Mouse (Mus musculus): ENCODE data around the gene Ubxn7. TPM values are rescaled to one million over a fixed set of nuclear protein-coding genes. Genes with fewer than 3 reads are reported as not detected.

Gene Ubxn7
- polyA plus RNA-seq, 1 experiment from 2014 or later: 29.0 TPM

DNA sequence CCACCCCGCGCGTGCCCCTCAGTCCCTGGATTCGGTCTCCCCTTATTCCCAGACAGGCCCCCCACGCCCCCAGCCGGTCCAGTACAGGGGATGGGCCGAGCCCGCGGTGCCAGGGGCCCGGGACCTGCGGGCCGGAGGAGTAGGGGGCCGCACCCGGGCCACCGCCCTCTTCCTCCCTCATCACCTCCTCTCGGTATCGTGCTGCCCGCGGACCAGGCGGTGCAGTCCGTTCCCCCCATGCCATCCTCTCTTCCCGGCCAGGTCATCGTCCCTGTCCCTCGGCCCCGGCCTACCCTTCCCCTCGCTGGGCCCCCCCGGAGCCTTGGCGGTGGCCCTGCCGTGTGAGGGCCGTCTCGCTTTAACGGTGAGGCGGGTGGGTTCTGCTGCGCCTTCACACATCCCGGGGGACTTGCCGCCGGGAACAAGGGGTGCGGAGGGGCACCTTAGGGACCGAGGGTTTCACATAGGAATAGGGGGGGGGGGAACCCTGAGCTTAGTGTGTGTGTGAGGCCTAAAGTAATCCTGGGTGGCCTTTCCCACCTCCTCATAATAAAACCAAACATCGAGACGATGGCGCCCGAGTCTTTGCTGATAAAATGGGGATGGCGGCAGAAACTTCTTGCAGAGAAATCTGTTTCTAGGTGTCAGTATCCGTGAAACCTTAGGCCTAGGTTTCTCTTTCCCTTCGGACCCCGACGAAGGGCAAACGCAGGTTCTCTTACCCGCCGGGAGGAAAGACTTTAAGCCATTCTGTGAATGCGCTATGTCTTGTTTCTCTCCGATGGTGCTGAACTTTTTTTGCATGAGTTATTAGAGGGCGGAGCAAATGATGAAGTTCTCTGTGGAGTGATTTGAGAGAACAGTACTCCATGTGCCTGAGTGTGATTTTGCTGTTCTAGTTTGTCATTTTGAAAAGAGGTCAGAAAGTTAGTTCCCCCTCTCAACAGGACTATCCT, 777 bp downstream of the Ubxn7 start:
- peaks cover 22% of the 10 kb centered on the region for H3K4me1 ChIP-seq (replicated peaks)
- no peaks in the 10 kb centered on the region for H3K36me3 ChIP-seq
- WGBS: 1% methylated on average over 54 of the region's 54 CpGs
- H3K4me2 ChIP-seq: peak overlapping the region; percentile 68
- H3K27ac ChIP-seq: peak overlapping the region; percentile 97
- no peaks in the 10 kb centered on the region for H3K9me3 ChIP-seq
- peak overlapping the region; percentile 99 for H3K9ac ChIP-seq
- H3K27me3 ChIP-seq: no peaks in the 10 kb centered on the region
- peak overlapping the region; percentile 99 for H3K4me3 ChIP-seq
- peak; percentile 88 for ATAC-seq (ENCODE audit: low FRiP score)

DNA sequence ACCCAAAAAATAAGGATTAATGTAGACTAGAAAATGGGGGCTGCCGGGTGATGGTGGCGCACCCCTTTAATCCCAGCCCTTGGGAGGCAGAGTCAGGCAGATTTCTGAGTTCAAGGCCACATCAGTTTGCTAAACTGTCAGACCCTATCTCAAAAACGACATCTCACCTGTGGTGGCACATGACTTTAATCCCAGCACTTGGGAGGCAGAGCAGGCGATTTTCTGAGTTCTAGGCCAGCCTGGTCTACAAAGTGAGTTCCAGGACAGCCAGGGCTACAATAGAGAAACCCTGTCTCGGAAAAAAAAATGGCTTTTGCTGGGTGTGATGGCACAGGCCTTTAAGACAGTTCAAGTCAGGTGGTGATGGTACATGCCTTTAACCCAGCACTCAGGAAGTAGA, 3.1 kb downstream of the Ubxn7 start:
- Histone ChIP-seq H3K9ac (no peak overlapping the region), H3K4me3 (no peak overlapping the region), H3K4me2 (no peak overlapping the region), H3K4me1 (replicated peaks) (peaks cover 22% of the 10 kb centered on the region), H3K27me3 (no peaks in the 10 kb centered on the region), H3K36me3 (no peaks in the 10 kb centered on the region), H3K27ac (no peak overlapping the region), H3K9me3 (no peaks in the 10 kb centered on the region)
- no peak for ATAC-seq (ENCODE audit: low FRiP score)
- whole genome bisulfite sequencing: 95% methylated on average over 5 of the region's 5 CpGs

DNA sequence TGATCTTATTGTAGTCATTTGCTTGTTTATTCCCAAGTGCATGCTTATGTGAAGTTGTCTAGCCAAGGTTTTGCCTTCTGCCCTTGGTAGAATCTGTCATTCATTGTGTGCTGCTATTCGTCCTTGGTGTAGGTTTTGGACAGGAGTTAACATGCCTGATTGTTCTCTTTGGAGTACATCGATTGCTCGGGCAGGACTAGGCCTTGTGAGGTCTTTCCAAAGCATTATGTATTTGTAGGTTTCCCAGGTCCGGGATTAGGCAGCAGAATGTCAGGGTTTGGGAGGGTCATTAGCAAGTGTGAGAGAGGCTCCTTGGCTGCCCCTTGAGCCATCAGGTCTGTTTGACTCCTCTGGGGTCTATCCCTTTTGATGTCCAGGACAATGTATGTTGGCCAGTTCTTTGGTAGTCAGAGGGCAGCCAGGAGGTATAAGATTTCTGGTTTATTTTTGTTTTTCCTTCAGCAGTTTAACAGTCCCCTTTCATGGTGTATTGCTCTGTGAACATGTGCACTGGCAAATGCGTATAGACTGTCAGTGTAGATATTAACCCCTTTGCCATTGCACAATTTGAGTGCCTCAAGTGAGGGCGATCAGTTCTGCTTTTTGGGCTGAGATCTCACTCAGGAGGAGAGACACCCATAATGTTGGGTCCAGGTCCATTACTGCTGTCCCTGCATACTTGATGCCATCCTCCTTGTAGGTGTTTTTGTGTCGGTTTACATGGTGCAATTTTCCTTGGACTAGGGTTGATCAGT, 4.1 kb downstream of the Ubxn7 start:
- H3K27me3 ChIP-seq: no peaks in the 10 kb centered on the region
- H3K4me3 ChIP-seq: no peak overlapping the region
- no peaks in the 10 kb centered on the region for H3K36me3 ChIP-seq
- H3K4me1 ChIP-seq (replicated peaks): peaks cover 17% of the 10 kb centered on the region
- no peak overlapping the region for H3K9ac ChIP-seq
- 80% methylated on average over 7 of the region's 7 CpGs for WGBS
- ATAC-seq (ENCODE audit: low FRiP score): no peak
- H3K9me3 ChIP-seq: no peaks in the 10 kb centered on the region
- no peak overlapping the region for H3K4me2 ChIP-seq
- H3K27ac ChIP-seq: no peak overlapping the region

DNA sequence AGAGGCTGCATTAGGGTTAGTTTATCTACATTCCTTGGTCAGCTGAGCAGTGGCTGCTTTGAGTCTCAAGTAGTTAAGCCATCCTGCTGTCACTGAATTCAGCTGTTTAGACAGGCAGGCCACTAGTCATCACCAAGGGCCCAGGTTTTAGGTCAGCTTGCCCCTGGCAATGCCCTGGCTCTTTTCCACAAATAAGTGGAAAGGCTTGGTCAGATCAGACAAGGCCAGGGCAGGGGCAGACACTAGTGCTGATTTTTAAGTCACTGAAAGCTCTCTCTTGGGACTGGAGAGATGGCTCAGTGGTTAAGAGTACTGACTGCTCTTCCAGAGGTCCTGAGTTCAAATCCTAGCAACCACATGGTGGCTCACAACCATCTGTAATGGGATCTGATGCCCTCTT, 4.9 kb downstream of the Ubxn7 start:
- Histone ChIP-seq H3K9ac (no peak overlapping the region), H3K4me1 (replicated peaks) (peaks cover 14% of the 10 kb centered on the region), H3K4me3 (no peak overlapping the region), H3K27ac (no peak overlapping the region), H3K27me3 (no peaks in the 10 kb centered on the region), H3K36me3 (no peaks in the 10 kb centered on the region), H3K9me3 (no peaks in the 10 kb centered on the region), H3K4me2 (no peak overlapping the region)
- no peak for ATAC-seq (ENCODE audit: low FRiP score)

DNA sequence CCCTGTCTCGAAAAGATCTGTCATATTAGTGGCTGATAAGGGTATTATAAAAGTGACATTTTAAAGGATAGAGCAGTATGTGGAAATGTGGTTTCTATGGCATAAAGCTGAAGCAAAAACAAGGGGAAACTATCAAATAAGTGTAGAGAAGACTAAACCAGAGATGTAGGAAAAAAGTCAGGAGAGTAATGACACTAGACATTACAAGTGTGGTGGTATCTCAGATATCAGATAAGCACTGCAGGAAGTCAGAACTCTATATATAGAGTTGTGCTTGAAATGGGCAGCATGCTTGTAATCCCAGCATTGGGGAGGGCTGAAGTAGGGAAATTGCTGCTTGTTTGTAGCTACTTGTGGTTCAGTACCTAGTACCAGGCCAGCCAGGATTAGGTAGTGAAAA, 8.4 kb downstream of the Ubxn7 start:
- no peaks in the 10 kb centered on the region for H3K9me3 ChIP-seq
- no peak overlapping the region for H3K9ac ChIP-seq
- ATAC-seq (ENCODE audit: low FRiP score): no peak
- no peaks in the 10 kb centered on the region for H3K27me3 ChIP-seq
- no peak overlapping the region for H3K4me2 ChIP-seq
- H3K4me1 ChIP-seq (replicated peaks): peaks cover 5% of the 10 kb centered on the region
- WGBS: 91% methylated on average over 1 of the region's 1 CpGs
- H3K36me3 ChIP-seq: no peaks in the 10 kb centered on the region
- H3K4me3 ChIP-seq: no peak overlapping the region
- H3K27ac ChIP-seq: no peak overlapping the region

DNA sequence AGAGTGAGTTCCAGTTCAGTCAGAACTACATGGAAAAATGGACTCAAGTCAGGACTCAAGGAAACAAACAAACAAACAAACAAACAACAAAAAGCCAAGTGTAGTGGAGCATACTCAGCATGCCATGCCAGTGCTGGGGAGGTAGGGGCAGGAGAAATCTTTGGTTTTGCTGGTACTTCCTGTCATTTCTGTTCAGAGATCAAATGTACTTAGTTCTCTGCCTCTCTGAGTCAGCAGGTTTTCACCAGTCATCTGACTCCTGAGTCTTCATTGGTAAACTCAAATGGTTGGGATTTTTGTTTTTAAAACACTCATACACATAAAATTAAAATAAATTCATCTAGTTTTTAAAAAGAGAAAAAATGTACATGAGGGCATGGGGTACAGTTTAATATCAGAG, 13.5 kb downstream of the Ubxn7 start:
- H3K9ac ChIP-seq: no peak overlapping the region
- no peaks in the 10 kb centered on the region for H3K4me1 ChIP-seq (replicated peaks)
- ATAC-seq (ENCODE audit: low FRiP score): no peak
- no peaks in the 10 kb centered on the region for H3K36me3 ChIP-seq
- H3K4me2 ChIP-seq: no peak overlapping the region
- no peaks in the 10 kb centered on the region for H3K9me3 ChIP-seq
- H3K27ac ChIP-seq: no peak overlapping the region
- no peak overlapping the region for H3K4me3 ChIP-seq
- no peaks in the 10 kb centered on the region for H3K27me3 ChIP-seq

DNA sequence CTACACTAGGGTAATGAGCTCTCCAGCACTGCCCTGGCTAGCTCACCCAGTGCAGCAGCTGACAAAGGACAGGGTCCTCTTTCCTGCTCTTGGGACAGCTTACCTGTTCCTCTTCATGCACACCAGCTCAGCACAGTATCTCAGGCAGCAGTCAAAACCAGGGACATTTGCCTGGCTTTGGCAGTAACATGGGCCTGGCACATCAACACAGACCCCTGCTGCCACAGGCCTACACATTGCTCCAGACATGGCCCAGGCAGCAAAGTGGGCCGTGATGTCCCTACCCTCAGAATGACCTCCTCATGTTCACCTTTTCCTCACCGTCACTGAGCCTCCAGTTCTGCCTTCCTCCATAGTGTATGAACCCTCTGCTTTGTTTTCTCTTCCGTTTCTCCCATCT, 18.7 kb downstream of the Ubxn7 start:
- H3K9me3 ChIP-seq: no peaks in the 10 kb centered on the region
- H3K4me3 ChIP-seq: no peak overlapping the region
- no peak for ATAC-seq (ENCODE audit: low FRiP score)
- H3K4me2 ChIP-seq: no peak overlapping the region
- H3K27me3 ChIP-seq: no peaks in the 10 kb centered on the region
- H3K27ac ChIP-seq: no peak overlapping the region
- peaks cover 22% of the 10 kb centered on the region for H3K36me3 ChIP-seq
- no peak overlapping the region for H3K9ac ChIP-seq
- H3K4me1 ChIP-seq (replicated peaks): no peaks in the 10 kb centered on the region
- WGBS: 95% methylated on average over 3 of the region's 3 CpGs

DNA sequence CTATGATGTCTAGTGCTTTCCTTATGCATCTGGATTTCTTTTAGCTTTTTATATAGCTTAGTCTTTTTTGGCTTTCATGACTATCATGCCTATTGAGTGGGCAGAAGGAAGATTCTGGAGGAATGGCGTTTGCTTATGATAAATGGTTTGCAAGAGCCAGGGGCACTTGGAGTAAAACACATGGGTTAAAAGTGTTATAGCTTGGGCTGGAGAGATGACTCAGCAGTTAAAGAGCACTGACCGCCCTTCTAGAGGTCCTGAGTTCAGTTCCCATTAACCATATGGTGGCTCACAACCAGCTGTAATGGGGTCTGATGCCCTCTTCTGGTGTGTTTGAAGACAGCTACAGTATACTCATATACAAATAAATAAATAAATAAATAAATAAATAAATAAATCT, 31.5 kb downstream of the Ubxn7 start:
- H3K4me2 ChIP-seq: no peak overlapping the region
- H3K4me1 ChIP-seq (replicated peaks): no peaks in the 10 kb centered on the region
- peaks cover 33% of the 10 kb centered on the region for H3K36me3 ChIP-seq
- no peak overlapping the region for H3K27ac ChIP-seq
- no peak overlapping the region for H3K4me3 ChIP-seq
- H3K9ac ChIP-seq: no peak overlapping the region
- H3K27me3 ChIP-seq: no peaks in the 10 kb centered on the region
- ATAC-seq (ENCODE audit: low FRiP score): no peak
- no peaks in the 10 kb centered on the region for H3K9me3 ChIP-seq
- 92% methylated on average over 2 of the region's 2 CpGs for WGBS

DNA sequence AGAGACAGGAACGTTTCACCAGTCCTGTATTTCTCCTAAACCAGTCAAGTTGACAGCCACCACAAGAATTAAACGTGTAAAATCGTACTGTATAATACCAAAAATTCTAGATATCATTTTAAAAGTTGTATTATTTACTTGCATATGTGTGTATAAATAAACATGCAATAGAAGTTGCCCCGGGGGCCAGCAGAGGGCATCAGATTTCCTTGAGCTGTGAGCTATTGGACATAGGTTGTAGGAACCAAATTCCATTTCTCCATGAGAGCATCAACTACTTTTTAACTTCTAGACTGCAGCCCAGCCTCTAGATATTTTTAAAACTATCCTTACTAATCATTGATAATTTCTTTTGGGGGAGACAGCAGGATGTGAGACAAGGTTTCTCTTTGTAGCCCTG, 39.3 kb downstream of the Ubxn7 start:
- Histone ChIP-seq H3K27me3 (no peaks in the 10 kb centered on the region), H3K9me3 (no peaks in the 10 kb centered on the region), H3K4me2 (no peak overlapping the region), H3K4me1 (replicated peaks) (no peaks in the 10 kb centered on the region), H3K9ac (no peak overlapping the region), H3K27ac (no peak overlapping the region), H3K4me3 (no peak overlapping the region), H3K36me3 (peaks cover 63% of the 10 kb centered on the region)
- 93% methylated on average over 4 of the region's 4 CpGs for WGBS
- ATAC-seq (ENCODE audit: low FRiP score): no peak

DNA sequence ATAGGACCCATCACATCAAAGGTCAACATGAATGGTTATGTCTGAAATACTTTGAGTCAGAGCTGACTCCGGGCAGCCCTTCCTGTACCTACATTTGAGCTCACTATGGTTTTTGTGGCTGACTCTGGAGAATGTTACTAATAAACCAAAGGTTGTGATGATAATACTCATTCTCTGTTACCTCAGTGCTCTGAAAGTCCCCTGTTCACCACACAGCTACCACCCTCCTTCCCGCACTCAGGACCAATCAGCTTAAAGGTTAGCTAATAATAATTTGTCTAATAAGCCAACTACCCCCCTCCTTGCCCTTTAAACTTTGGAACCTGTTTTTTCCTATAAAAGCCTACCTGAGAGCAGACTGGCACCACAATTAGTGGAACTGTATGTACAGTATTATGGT, 47.5 kb downstream of the Ubxn7 start:
- WGBS: 100% methylated on average over 2 of the region's 2 CpGs
- Histone ChIP-seq H3K27ac (no peak overlapping the region), H3K4me1 (replicated peaks) (no peaks in the 10 kb centered on the region), H3K9ac (no peak overlapping the region), H3K36me3 (peaks cover 84% of the 10 kb centered on the region), H3K9me3 (no peaks in the 10 kb centered on the region), H3K4me3 (no peak overlapping the region), H3K27me3 (no peaks in the 10 kb centered on the region), H3K4me2 (no peak overlapping the region)
- ATAC-seq (ENCODE audit: low FRiP score): no peak

DNA sequence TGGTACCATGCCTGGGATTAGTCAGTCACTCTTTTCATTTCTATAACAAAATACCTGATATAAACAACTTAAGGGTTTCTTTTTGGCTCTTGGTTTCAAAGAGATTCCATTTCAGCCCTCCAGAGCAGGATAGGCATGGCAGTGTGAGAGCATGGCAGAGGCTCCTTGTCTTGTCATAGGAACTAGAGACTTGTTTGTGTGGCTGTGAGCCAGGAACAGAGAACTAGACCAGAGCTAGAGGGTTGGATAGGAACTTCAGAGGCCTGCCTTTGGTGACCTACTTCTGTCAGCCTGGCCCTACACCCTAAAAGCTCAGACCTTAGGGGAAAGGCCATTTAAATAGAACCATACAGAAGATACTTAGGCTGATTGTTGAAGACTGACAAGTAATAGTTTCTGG, 50.8 kb downstream of the Ubxn7 start:
- H3K4me2 ChIP-seq: no peak overlapping the region
- peaks cover 80% of the 10 kb centered on the region for H3K36me3 ChIP-seq
- no peaks in the 10 kb centered on the region for H3K9me3 ChIP-seq
- H3K27me3 ChIP-seq: no peaks in the 10 kb centered on the region
- no peak overlapping the region for H3K9ac ChIP-seq
- H3K4me1 ChIP-seq (replicated peaks): no peaks in the 10 kb centered on the region
- no peak overlapping the region for H3K27ac ChIP-seq
- ATAC-seq (ENCODE audit: low FRiP score): no peak
- H3K4me3 ChIP-seq: no peak overlapping the region

DNA sequence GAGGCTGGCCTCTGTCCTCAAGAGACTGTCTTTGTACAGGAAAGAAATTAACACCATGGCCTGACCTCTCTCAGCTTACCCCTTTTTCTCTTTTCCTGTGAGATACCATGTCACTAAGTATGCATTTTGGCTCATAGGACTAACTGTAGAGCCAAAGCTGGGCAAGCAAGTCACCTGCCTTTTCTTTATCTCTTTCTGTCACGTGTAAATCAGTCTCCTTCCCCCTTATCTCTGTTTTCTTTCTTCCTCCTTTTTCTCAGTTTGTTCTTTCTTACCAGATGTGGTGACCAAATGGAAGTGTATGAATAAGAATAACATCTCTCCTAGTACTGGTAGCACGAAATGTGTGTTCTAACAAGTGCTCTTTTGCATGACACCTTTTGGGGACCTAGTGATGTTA, 52.8 kb downstream of the Ubxn7 start:
- ATAC-seq (ENCODE audit: low FRiP score): no peak
- Histone ChIP-seq H3K27ac (no peak overlapping the region), H3K4me3 (no peak overlapping the region), H3K4me1 (replicated peaks) (no peaks in the 10 kb centered on the region), H3K27me3 (no peaks in the 10 kb centered on the region), H3K9me3 (no peaks in the 10 kb centered on the region), H3K4me2 (no peak overlapping the region), H3K36me3 (peaks cover 60% of the 10 kb centered on the region), H3K9ac (no peak overlapping the region)
- 89% methylated on average over 2 of the region's 2 CpGs for WGBS

DNA sequence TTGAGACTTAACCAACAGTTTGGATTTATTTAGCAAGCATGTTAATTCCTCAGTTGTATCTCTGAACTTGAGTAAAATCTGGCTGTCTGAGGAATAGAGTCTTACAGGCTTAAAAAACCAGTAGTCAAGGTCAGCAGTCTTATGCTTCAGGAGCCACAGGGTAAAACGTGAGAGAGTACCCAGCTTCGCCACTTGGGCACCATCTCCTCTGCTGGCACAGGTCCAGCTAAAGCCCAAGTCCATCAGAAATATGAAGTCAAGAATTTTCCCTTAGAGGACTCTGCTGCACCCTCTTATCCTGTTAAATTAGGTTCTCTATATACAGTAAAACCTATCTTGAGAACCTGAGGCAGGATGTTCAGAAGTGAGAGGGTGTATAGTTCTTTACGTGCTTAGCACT, 54.8 kb downstream of the Ubxn7 start:
- peaks cover 58% of the 10 kb centered on the region for H3K36me3 ChIP-seq
- H3K9me3 ChIP-seq: no peaks in the 10 kb centered on the region
- H3K27ac ChIP-seq: no peak overlapping the region
- no peaks in the 10 kb centered on the region for H3K27me3 ChIP-seq
- no peaks in the 10 kb centered on the region for H3K4me1 ChIP-seq (replicated peaks)
- no peak for ATAC-seq (ENCODE audit: low FRiP score)
- WGBS: 91% methylated on average over 3 of the region's 3 CpGs
- H3K4me2 ChIP-seq: no peak overlapping the region
- no peak overlapping the region for H3K4me3 ChIP-seq
- no peak overlapping the region for H3K9ac ChIP-seq
